Mouse (Mus musculus) limb, embryonic 10.5 days (tissue): ENCODE data around the gene Megf6. TPM values are rescaled to one million over a fixed set of nuclear protein-coding genes. Genes with fewer than 3 reads are reported as not detected.

ENCODE experiments used
- DNase-seq: peaks from one replicate; pipeline ENCODE4 v3.0.0-alpha.2; 2017; ENCODE audit warnings: low spot score
- H3K27ac ChIP-seq: fragments of 300-500 bp; sonication (generic); 2 replicates; pipeline ENCODE4 v1.5.1; 2016; ENCODE audit warnings: mild to moderate bottlenecking
- H3K27me3 ChIP-seq: fragments of 300-500 bp; sonication (generic); 2 replicates; pipeline ENCODE4 v1.6.1; 2016; ENCODE audit warnings: low read depth, mild to moderate bottlenecking; ENCODE audit not compliant: poor library complexity, severe bottlenecking
- H3K36me3 ChIP-seq: fragments of 300-500 bp; sonication (generic); 2 replicates; pipeline ENCODE4 v1.6.1; 2016; ENCODE audit warnings: mild to moderate bottlenecking, moderate library complexity
- H3K4me1 ChIP-seq: fragments of 300-500 bp; sonication (generic); 2 replicates; pipeline ENCODE4 v1.6.1; 2016
- H3K4me3 ChIP-seq: fragments of 300-500 bp; sonication (generic); 2 replicates; pipeline ENCODE4 v1.5.1; 2016; ENCODE audit warnings: mild to moderate bottlenecking, moderate library complexity
- H3K9me3 ChIP-seq: fragments of 300-500 bp; sonication (generic); replicated peaks from 2 replicates; pipeline ENCODE4 v1.6.1; 2016; ENCODE audit warnings: mild to moderate bottlenecking
- WGBS: fragments of 180-500 bp; shearing (Covaris S2); methylation state at CpG from one replicate; pipeline ENCODE4 v1.1.7; 2016; 5-methylcytosine and 5-hydroxymethylcytosine counted together
- polyA plus RNA-seq: library from polyadenylated mRNA; unstranded; fragments of >200 nt; fragmentation: Nextera tagmentation; extraction: Ambion mirVana; gene quantifications from 2 replicates; pipeline ENCODE4 v1.2.1, GENCODE M21; 2016

The Megf6 gene
- polyA plus RNA-seq, 1 experiment from 2014 or later: 43.5 TPM

- WGBS: 2% methylated on average over 42 of the region's 42 CpGs
- Histone ChIP-seq H3K36me3 (peaks cover 7% of the 10 kb centered on the region), H3K4me1 (peaks cover 41% of the 10 kb centered on the region), H3K9me3 (no peaks in the 10 kb centered on the region), H3K27me3 (peaks cover 71% of the 10 kb centered on the region), H3K27ac (no peak overlapping the region), H3K4me3 (peak overlapping the region; percentile 94; the same call in 1 of the 2 replicates)
- DNase-seq: peak; percentile 47
These were observed 29.3 kb upstream of the Megf6 start for GRCm38 (mm10) chr4:154141009-154141867.

- DNase-seq: peak; percentile 94
- Histone ChIP-seq H3K4me1 (peaks cover 41% of the 10 kb centered on the region), H3K36me3 (peaks cover 19% of the 10 kb centered on the region), H3K4me3 (peak within 1 kb of the TSS; percentile 94), H3K9me3 (no peaks in the 10 kb centered on the region), H3K27me3 (peaks cover 59% of the 10 kb centered on the region), H3K27ac (peak within 1 kb of the TSS; percentile 90)
- 2% methylated on average over 49 of the region's 49 CpGs for WGBS
These were observed 28.1 kb upstream of the Megf6 start, which contains the start of gene Wrap73 for GRCm38 (mm10) chr4:154142211-154143040. Gene Wrap73, plus strand, starts transcription at chr4:154142372.

GRCm38 (mm10) chr4:154144712-154145111 lies 25.8 kb upstream of the Megf6 start:
- Histone ChIP-seq H3K4me3 (no peak overlapping the region), H3K9me3 (no peaks in the 10 kb centered on the region), H3K36me3 (peaks cover 42% of the 10 kb centered on the region), H3K4me1 (peaks cover 36% of the 10 kb centered on the region), H3K27ac (no peak overlapping the region), H3K27me3 (peaks cover 36% of the 10 kb centered on the region)
- WGBS: 84% methylated on average over 3 of the region's 3 CpGs
- DNase-seq: no peak

- Histone ChIP-seq H3K9me3 (no peaks in the 10 kb centered on the region), H3K4me3 (no peak overlapping the region), H3K4me1 (peaks cover 19% of the 10 kb centered on the region), H3K36me3 (peaks cover 59% of the 10 kb centered on the region), H3K27me3 (peaks cover 20% of the 10 kb centered on the region), H3K27ac (no peak overlapping the region)
- no peak for DNase-seq
- WGBS: 84% methylated on average over 10 of the region's 10 CpGs
These were observed 24.2 kb upstream of the Megf6 start for GRCm38 (mm10) chr4:154146342-154146741.

GRCm38 (mm10) chr4:154154104-154154503 lies 16.4 kb upstream of the Megf6 start:
- no peak for DNase-seq
- H3K36me3 ChIP-seq: peaks cover 95% of the 10 kb centered on the region
- WGBS: 81% methylated on average over 11 of the region's 11 CpGs
- H3K9me3 ChIP-seq: no peaks in the 10 kb centered on the region
- H3K4me3 ChIP-seq: no peak overlapping the region
- no peaks in the 10 kb centered on the region for H3K27me3 ChIP-seq
- no peak overlapping the region for H3K27ac ChIP-seq
- H3K4me1 ChIP-seq: peaks cover 3% of the 10 kb centered on the region

GRCm38 (mm10) chr4:154156050-154156449 lies 14.5 kb upstream of the Megf6 start:
- H3K4me1 ChIP-seq: peaks cover 19% of the 10 kb centered on the region
- 86% methylated on average over 7 of the region's 7 CpGs for WGBS

GRCm38 (mm10) chr4:154157970-154158662 lies 12.4 kb upstream of the Megf6 start:
- DNase-seq: no peak
- Histone ChIP-seq H3K36me3 (peaks cover 56% of the 10 kb centered on the region), H3K27me3 (no peaks in the 10 kb centered on the region), H3K27ac (no peak overlapping the region), H3K4me1 (peaks cover 25% of the 10 kb centered on the region), H3K9me3 (no peaks in the 10 kb centered on the region), H3K4me3 (no peak overlapping the region)
- WGBS: 95% methylated on average over 14 of the region's 14 CpGs

More at GRCm38 (mm10) chr4:154156050-154156449, 14.5 kb upstream of the Megf6 start:
- Histone ChIP-seq H3K4me3 (no peak overlapping the region), H3K27me3 (no peaks in the 10 kb centered on the region), H3K27ac (no peak overlapping the region), H3K9me3 (no peaks in the 10 kb centered on the region), H3K36me3 (peaks cover 76% of the 10 kb centered on the region)
- no peak for DNase-seq

- peak overlapping the region; percentile 99; the same call in 1 of the 2 replicates for H3K4me3 ChIP-seq
- H3K27me3 ChIP-seq: no peaks in the 10 kb centered on the region
- peaks cover 25% of the 10 kb centered on the region for H3K4me1 ChIP-seq
- WGBS: 23% methylated on average over 6 of the region's 6 CpGs
- peak; percentile 85 for DNase-seq
- H3K36me3 ChIP-seq: peaks cover 50% of the 10 kb centered on the region
- no peak overlapping the region for H3K27ac ChIP-seq
- no peaks in the 10 kb centered on the region for H3K9me3 ChIP-seq
These were observed 11.5 kb upstream of the Megf6 start for GRCm38 (mm10) chr4:154159002-154159401.

- Histone ChIP-seq H3K4me3 (peak overlapping the region; percentile 99), H3K36me3 (peaks cover 39% of the 10 kb centered on the region), H3K27ac (peak overlapping the region; percentile 85), H3K4me1 (peaks cover 25% of the 10 kb centered on the region), H3K27me3 (no peaks in the 10 kb centered on the region), H3K9me3 (no peaks in the 10 kb centered on the region)
- DNase-seq: no peak
- 3% methylated on average over 47 of the region's 47 CpGs for WGBS
These were observed 10.5 kb upstream of the Megf6 start for GRCm38 (mm10) chr4:154159961-154160537.

- Histone ChIP-seq H3K36me3 (peaks cover 32% of the 10 kb centered on the region), H3K4me1 (peaks cover 25% of the 10 kb centered on the region), H3K4me3 (peak within 1 kb of the TSS; percentile 99), H3K9me3 (no peaks in the 10 kb centered on the region), H3K27ac (peak within 1 kb of the TSS; percentile 85), H3K27me3 (no peaks in the 10 kb centered on the region)
- DNase-seq: peak; percentile 97
- WGBS: under 1% methylated on average over 75 of the region's 75 CpGs
These were observed 9.8 kb upstream of the Megf6 start, which contains the start of gene Tprgl for GRCm38 (mm10) chr4:154160538-154161390. Gene Tprgl, minus strand, starts transcription at chr4:154160666.

- H3K4me3 ChIP-seq: no peak overlapping the region
- H3K36me3 ChIP-seq: peaks cover 7% of the 10 kb centered on the region
- H3K9me3 ChIP-seq: no peaks in the 10 kb centered on the region
- peaks cover 9% of the 10 kb centered on the region for H3K27me3 ChIP-seq
- H3K4me1 ChIP-seq: peaks cover 25% of the 10 kb centered on the region
- 18% methylated on average over 7 of the region's 7 CpGs for WGBS
- peak; percentile 84 for DNase-seq
- no peak overlapping the region for H3K27ac ChIP-seq
These were observed 7.2 kb upstream of the Megf6 start for GRCm38 (mm10) chr4:154163296-154163695.
